Mouse (Mus musculus) cortical plate, adult 2 months (tissue): ENCODE measurements around the gene Nfia. TPM values are rescaled to one million over a fixed set of nuclear protein-coding genes. Genes with fewer than 3 reads are reported as not detected.

ENCODE experiments used
- H3K27ac ChIP-seq: fragments of 200-500 bp; 2 replicates; pipeline ENCODE4 v1.5.1; 2012; ENCODE audit warnings: low read length, control low read depth, inconsistent platforms; ENCODE audit not compliant: insufficient read depth
- H3K4me1 ChIP-seq: fragments of 200-500 bp; 2 replicates; pipeline ENCODE4 v1.6.1; 2011; ENCODE audit warnings: low read length; ENCODE audit not compliant: control insufficient read depth, insufficient read depth
- H3K4me3 ChIP-seq: fragments of 200-500 bp; 2 replicates; pipeline ENCODE4 v1.5.1; 2011; ENCODE audit warnings: mild to moderate bottlenecking, low read length, control low read depth; ENCODE audit not compliant: insufficient read depth
- CTCF ChIP-seq: fragments of 200-500 bp; IDR thresholded peaks from 2 replicates; pipeline ENCODE4 v1.5.1; 2011; ENCODE audit warnings: mild to moderate bottlenecking, control low read depth, low read length; ENCODE audit not compliant: insufficient read depth; ENCODE audit errors: extremely low read depth
- POLR2A ChIP-seq: fragments of 200-500 bp; IDR thresholded peaks from 2 replicates; pipeline ENCODE4 v1.6.1; 2011; ENCODE audit warnings: mild to moderate bottlenecking, low read length, control low read depth; ENCODE audit not compliant: insufficient read depth; ENCODE audit errors: extremely low read depth
- polyA plus RNA-seq: library from polyadenylated mRNA; depleted of rRNA; stranded (reverse); fragments of >200 nt; gene quantifications from 2 replicates; pipeline ENCODE4 v1.2.3, GENCODE M21; 2012

Gene Nfia
- polyA plus RNA-seq, 1 experiment = 24.1 TPM

DNA sequence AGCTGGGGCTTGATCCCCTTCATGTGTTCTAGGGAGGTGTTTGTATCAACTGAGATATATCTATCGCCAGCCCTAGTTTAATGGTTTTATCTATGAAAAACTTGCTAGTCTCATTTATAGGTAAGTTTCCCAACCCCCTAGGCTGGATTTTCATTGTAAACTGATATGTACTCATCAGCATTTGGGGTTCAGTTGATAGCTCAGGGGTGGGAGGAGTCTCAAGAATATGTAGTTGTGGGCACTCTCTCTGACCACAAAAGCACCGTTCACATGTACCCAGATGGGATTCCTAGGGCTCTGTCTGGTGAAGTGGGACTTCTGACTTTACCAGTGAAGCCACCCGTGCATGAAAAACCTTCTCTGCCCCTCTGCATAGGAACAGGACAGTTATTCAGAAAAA lies 118.5 kb downstream of the Nfia start:
- TF ChIP-seq CTCF = no peak
- TF ChIP-seq POLR2A = no peak
- H3K4me3 ChIP-seq = no peak overlapping the region
- H3K4me1 ChIP-seq = peaks cover 1% of the 10 kb centered on the region; the same call in 1 of the 2 replicates
- no peak overlapping the region for H3K27ac ChIP-seq

DNA sequence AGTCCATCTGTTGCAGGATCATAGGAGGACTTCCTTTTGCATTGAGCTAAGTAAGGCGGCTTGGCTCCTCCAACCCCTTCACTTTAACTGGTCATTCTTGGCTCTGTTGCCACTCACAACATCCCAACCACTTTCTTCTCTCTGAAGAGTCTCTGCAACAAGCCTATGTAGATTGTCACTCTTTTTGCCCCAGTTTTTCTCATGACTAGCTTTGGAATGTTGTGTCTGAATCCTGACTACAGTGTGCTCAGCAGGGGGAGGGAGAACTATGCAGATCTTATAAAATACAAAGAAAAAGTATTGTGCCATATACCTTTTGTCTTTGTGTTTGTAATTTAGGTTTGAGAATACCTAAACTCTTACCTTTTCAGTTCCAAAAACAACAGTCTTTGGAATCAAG lies 119.1 kb downstream of the Nfia start:
- peaks cover 1% of the 10 kb centered on the region; the same call in 1 of the 2 replicates for H3K4me1 ChIP-seq
- H3K4me3 ChIP-seq = no peak overlapping the region
- TF ChIP-seq CTCF (no peak), POLR2A (no peak)
- H3K27ac ChIP-seq = no peak overlapping the region

DNA sequence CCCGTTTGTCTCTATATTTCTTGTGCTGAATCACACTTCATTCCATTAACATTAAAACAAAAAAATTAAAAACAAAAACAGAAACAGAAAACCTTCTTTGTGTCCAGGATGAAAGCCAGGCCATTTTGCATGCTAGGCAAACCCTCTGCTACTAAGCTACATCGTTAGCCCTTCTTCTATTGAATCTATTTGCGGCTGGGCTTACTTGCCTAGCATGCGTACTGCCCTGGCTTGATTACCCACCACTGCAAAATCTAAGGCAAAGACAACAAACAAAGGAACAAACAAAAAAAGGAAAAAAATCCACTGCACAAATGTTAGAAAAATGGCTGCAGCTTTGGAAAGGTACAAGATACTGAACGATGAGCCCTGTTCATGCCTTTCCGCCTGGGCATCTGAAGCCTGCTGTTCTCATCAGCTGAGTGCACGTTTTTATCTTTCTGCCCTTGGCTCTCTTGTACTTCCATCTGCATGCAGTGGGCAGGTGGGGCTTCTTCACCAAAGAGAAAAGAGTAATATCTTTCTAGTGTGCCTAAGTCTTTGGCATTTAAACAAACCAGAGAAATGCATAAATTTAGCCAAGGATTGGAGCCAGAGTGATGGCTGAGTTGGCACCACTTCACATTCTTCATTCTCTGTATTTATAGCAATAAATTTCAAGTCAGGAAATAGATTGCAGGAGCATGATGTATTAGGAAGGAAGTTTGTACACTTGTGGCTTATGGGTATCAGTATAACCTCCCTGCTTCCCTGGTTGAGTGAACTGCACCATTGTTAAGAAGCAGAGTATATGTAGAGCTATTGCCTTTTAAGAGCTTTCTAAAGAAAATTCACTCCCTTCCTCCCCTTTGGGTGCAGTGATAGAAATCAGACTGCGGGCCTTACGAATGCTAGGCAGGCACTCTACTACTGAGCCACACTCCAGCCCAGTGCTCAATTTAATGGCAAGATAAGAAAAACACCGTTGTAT lies 121.7 kb downstream of the Nfia start:
- peak overlapping the region; percentile 70; the same call in 1 of the 2 replicates for H3K27ac ChIP-seq
- peaks cover 1% of the 10 kb centered on the region; the same call in 1 of the 2 replicates for H3K4me1 ChIP-seq
- H3K4me3 ChIP-seq = no peak overlapping the region
- TF ChIP-seq CTCF = no peak
- TF ChIP-seq POLR2A = no peak

DNA sequence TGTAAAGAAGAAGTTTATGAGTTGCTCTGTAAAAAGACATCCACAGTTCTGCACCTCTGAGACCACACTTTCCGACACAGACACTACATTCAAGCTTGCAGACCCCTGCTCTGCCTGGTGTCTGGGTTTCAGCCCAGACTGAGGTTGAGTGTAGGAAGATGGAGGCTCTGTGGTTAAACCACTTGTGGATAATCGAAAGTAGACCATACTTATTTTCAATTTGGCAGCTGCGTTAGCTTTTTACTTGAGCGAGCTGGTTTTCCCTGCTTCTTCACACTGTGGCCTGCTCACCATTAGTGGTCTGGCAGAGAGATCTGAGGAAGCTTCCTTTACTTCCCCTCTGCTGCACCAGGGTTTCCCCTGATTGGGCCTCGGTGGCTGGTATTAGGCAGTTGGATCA lies 123.4 kb downstream of the Nfia start:
- Histone ChIP-seq H3K4me1 (peaks cover 1% of the 10 kb centered on the region; the same call in 1 of the 2 replicates), H3K27ac (0 out of 2 replicates have a peak overlapping the region, but pooled peaks have one; percentile 7)

DNA sequence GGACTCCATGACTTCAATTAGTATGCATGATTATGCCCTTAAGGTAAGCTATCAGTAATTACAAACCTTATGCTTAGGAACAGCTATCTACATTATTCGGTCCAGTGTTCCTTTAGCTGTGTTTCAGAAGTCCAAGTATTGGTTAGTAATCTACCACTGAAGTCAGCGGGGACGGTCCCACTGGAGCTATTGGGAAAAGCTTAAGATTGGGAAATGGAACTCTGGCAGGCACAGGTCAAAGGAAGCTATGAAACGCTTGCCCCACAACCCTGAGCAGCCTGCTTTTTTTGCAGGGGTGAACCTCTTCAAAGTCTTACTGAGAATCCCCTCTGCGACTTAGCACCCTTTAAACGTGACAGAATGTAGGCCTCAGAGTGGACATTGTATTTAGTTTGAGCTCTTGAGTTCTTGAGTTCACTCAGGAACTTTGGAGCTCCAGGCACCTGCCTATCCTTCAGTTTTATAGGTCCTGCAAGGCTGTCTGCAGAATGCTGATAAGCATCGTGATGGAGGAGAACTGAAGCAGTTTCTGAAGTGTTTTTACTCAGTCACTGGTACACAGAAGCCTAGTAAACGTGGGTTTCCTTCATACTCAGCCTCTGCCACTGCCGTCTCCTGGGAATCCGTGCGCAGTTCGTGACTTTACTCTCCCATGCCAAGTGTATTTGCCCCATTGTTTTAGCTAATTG lies 127.9 kb downstream of the Nfia start:
- Histone ChIP-seq H3K27ac (no peak overlapping the region), H3K4me3 (no peak overlapping the region), H3K4me1 (no peaks in the 10 kb centered on the region; the same call in 1 of the 2 replicates)
- TF ChIP-seq POLR2A = no peak
- no peak for TF ChIP-seq CTCF

More for the DNA sequence above, 123.4 kb downstream of the Nfia start:
- TF ChIP-seq CTCF (no peak), POLR2A (no peak)
- no peak overlapping the region for H3K4me3 ChIP-seq

DNA sequence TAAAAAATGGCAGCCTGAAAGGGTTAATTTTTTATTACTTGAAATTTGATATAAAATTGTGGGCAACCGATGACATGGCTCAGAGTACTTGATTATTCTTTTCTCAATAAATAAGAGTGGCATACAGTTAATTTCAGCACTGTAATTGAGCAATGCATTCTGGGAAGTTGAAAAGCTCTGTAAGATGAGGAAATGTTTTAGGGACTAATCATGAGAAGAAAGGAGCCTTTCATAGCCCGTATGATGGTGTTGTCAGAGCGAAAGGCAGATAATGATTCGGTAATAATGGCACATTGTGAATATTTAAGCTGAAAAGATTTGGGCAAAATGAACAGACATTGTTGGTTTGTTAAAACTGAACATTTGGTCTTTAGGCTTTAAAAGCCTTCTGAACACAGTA lies 133.3 kb downstream of the Nfia start:
- Histone ChIP-seq H3K4me1 (peaks cover 6% of the 10 kb centered on the region; the same call in 1 of the 2 replicates), H3K27ac (no peak overlapping the region), H3K4me3 (no peak overlapping the region)
- no peak for TF ChIP-seq POLR2A
- TF ChIP-seq CTCF = no peak

DNA sequence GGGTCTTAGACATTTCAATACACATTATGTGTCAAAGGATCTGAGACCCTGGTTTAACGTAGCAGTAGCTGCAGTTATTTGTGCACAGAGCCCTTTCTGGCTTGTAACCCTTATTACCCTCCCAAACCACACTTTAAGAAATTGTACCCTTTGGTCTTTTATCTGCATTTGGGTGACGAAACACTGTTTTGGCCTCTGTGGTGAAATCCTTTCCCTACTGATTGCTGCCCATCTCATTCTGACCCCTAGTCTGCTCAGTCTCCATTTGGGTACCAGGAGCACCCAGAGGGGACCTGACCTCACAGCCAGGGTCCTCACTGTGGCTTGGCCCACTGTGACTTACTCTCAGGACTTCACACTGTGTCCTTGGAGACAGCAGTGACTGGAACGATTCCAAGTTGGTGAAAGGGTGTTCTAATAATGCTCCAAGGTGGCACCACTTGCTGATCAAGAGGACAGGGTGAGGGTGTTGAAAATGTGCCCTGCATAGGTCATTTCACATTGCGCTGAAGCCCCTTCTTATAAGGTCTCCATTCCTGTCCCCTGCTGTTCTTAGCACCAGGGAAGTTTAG lies 136.1 kb downstream of the Nfia start:
- H3K4me3 ChIP-seq = no peak overlapping the region
- peak overlapping the region; percentile 96 for H3K27ac ChIP-seq
- TF ChIP-seq CTCF = no peak
- no peak for TF ChIP-seq POLR2A
- H3K4me1 ChIP-seq = peaks cover 11% of the 10 kb centered on the region

DNA sequence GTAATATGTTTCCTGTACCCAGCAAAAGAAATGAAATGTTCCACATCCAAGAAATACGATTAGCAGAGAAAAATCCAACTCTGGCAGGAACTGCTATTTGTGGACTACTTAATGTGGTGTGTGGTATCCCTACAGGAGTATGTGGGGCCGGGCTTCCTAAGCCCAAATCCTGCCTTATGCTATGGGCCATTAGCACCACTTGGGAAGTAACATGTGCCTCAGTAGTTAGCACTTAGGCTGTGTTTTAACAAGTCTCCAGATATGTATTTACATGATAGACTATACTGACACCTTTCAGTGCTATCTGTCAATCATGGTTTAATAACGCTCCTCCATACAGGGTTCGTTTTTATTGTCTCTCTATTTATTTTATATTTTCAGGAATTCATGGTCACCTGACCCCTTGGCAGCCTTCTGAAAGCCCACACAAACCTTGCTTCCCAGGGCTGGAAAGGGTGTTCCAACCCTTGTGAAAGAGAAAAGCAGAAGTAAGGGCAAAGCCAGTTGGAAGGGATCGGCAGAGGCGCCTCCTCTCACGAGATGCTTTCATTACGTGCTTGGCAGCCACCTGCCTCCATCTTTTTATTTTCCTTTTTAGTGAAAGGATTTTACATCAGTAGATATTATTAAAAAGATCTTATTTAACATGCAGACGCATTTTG lies 137.7 kb downstream of the Nfia start:
- peaks cover 11% of the 10 kb centered on the region for H3K4me1 ChIP-seq
- H3K4me3 ChIP-seq = peak overlapping the region; percentile 26
- peak overlapping the region; percentile 88 for H3K27ac ChIP-seq
- no peak for TF ChIP-seq CTCF
- TF ChIP-seq POLR2A = no peak
